Mouse (Mus musculus) hindbrain, embryonic 11.5 days (tissue): Measurements from ENCODE around the gene Crhr1. TPM values are rescaled to one million over a fixed set of nuclear protein-coding genes. Genes with fewer than 3 reads are reported as not detected.

Experiments used
- ATAC-seq: fragments of 200-750 bp; cut with Nextera tagmentation; 2 replicates; pipeline ENCODE4 v1.8.0; 2017; ENCODE audit warnings: mild to moderate bottlenecking, moderate TSS enrichment, moderate library complexity; ENCODE audit not compliant: low FRiP score
- DNase-seq: peaks from one replicate; pipeline ENCODE4 v3.0.0-alpha.2; 2015; ENCODE audit warnings: low spot score
- H3K27ac ChIP-seq: fragments of 300-500 bp; sonication (generic); 2 replicates; pipeline ENCODE4 v1.5.1; 2014; ENCODE audit warnings: mild to moderate bottlenecking, low read depth, low read length
- H3K27me3 ChIP-seq: fragments of 300-500 bp; sonication (generic); 2 replicates; pipeline ENCODE4 v1.6.1; 2014; ENCODE audit warnings: mild to moderate bottlenecking, low read length, moderate library complexity, mixed read lengths; ENCODE audit not compliant: control insufficient read depth, insufficient read depth
- H3K36me3 ChIP-seq: fragments of 300-500 bp; sonication (generic); 2 replicates; pipeline ENCODE4 v1.6.1; 2014; ENCODE audit warnings: mild to moderate bottlenecking, low read length, moderate library complexity, mixed read lengths; ENCODE audit not compliant: control insufficient read depth, insufficient read depth
- H3K4me1 ChIP-seq: fragments of 300-500 bp; sonication (generic); replicated peaks from 2 replicates; pipeline ENCODE4 v1.6.1; 2014; ENCODE audit warnings: low read length, mixed read lengths; ENCODE audit not compliant: control insufficient read depth, insufficient read depth
- H3K4me2 ChIP-seq: fragments of 300-500 bp; sonication (generic); replicated peaks from 2 replicates; pipeline ENCODE4 v1.6.1; 2014; ENCODE audit warnings: mild to moderate bottlenecking, low read depth, low read length
- H3K4me3 ChIP-seq: fragments of 300-500 bp; sonication (generic); 2 replicates; pipeline ENCODE4 v1.5.1; 2014; ENCODE audit warnings: low read depth, low read length
- H3K9ac ChIP-seq: fragments of 300-500 bp; sonication (generic); 2 replicates; pipeline ENCODE4 v1.6.1; 2014; ENCODE audit warnings: low read depth, low read length
- H3K9me3 ChIP-seq: fragments of 300-500 bp; sonication (generic); 2 replicates; pipeline ENCODE4 v1.6.1; 2016; ENCODE audit warnings: low read length; ENCODE audit not compliant: control insufficient read depth
- WGBS: fragments of 180-500 bp; shearing (Covaris S2); extraction: QIAGEN DNeasy Blood & Tissue Kit; methylation state at CpG from one replicate; pipeline ENCODE4 v1.1.7; 2014; 5-methylcytosine and 5-hydroxymethylcytosine counted together
- polyA plus RNA-seq: library from polyadenylated mRNA; unstranded; fragments of >200 nt; fragmentation: Nextera tagmentation; extraction: Ambion mirVana; gene quantifications from 2 replicates; pipeline ENCODE4 v1.2.1, GENCODE M21; 2014

Gene Crhr1
- polyA plus RNA-seq, 1 experiment from 2014 or later: 1.1 TPM

DNA sequence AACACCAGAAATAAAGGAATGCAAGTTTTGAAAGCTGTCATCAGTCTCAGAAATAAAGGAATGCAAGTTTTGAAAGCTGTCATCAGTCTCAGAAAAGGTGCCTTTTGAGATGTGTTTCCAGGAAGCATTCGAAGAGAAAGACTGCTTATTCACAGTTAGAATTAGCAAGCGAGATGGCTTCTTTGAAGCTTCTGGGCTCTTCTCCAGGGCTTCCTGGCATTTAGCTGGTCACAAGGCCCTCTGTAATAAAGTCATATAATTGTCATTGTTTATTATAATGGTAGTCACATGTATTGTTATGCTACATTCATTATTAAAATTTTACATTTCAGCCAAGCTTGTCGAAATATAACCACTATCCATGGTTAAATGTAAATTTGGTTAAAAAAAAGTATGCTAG is 85.4 kb downstream of the Crhr1 start:
- WGBS: 87% methylated on average over 3 of the region's 3 CpGs
- Histone ChIP-seq H3K4me2 (no peak overlapping the region), H3K4me1 (no peaks in the 10 kb centered on the region), H3K36me3 (no peaks in the 10 kb centered on the region), H3K27ac (no peak overlapping the region), H3K4me3 (no peak overlapping the region), H3K9ac (no peak overlapping the region), H3K9me3 (no peaks in the 10 kb centered on the region), H3K27me3 (no peaks in the 10 kb centered on the region)
- ATAC-seq (no peak), DNase-seq (no peak)

DNA sequence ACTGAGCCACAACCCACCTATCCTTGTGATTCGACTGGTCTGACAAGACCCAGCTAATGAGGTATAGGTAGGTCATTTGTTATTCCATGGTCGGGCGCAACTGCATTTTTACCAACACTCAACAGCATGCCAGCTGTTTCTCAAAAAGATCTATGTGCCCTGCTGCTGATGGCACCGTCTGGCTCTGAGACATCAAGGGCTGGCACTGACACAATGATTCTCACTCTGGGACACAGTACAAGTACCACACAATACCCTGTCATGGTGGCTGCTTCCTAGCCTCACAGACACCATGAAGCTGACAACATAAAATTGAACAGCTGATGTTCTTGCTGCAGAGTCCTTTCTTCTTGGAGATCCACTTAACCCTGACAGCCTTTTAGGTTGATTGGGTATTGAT is 87.6 kb downstream of the Crhr1 start:
- H3K4me1 ChIP-seq: no peaks in the 10 kb centered on the region
- no peaks in the 10 kb centered on the region for H3K9me3 ChIP-seq
- no peak overlapping the region for H3K4me2 ChIP-seq
- WGBS: 88% methylated on average over 4 of the region's 4 CpGs
- no peak overlapping the region for H3K4me3 ChIP-seq
- H3K9ac ChIP-seq: no peak overlapping the region
- ATAC-seq (no peak), DNase-seq (no peak)
- H3K27ac ChIP-seq: no peak overlapping the region
- H3K27me3 ChIP-seq: no peaks in the 10 kb centered on the region
- H3K36me3 ChIP-seq: no peaks in the 10 kb centered on the region

GRCm38 (mm10) chr11:104221751-104222150 is 89.1 kb downstream of the Crhr1 start:
- Histone ChIP-seq H3K36me3 (no peaks in the 10 kb centered on the region), H3K4me2 (no peak overlapping the region), H3K4me1 (no peaks in the 10 kb centered on the region), H3K9ac (no peak overlapping the region), H3K27me3 (no peaks in the 10 kb centered on the region), H3K27ac (no peak overlapping the region), H3K4me3 (no peak overlapping the region), H3K9me3 (no peaks in the 10 kb centered on the region)
- 81% methylated on average over 5 of the region's 5 CpGs for WGBS
- DNase-seq: no peak
- no peak for ATAC-seq

DNA sequence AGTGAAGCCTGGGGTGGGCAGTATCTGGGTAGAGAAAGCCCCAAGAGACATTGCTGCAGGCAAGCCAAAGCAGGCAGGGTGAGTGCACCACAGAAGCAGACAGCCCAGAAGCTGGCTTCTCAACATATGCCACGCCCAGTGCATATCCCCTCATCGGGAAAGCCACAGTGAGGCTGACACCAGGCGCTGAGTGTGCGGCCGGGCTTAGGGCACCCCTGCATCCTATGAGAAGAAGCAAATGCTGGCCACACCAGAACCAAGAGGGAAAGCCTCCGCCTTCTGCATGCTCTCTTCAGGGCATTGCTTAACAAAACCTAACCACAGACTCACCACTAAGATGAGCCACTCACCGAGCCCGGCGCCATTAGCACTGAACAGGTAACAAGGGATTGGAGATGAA is 90.6 kb downstream of the Crhr1 start:
- H3K27ac ChIP-seq: no peak overlapping the region
- WGBS: 92% methylated on average over 9 of the region's 9 CpGs

More for the DNA sequence above, 90.6 kb downstream of the Crhr1 start:
- no peaks in the 10 kb centered on the region for H3K4me1 ChIP-seq
- no peak overlapping the region for H3K4me3 ChIP-seq
- H3K4me2 ChIP-seq: no peak overlapping the region
- ATAC-seq (no peak), DNase-seq (no peak)
- H3K9ac ChIP-seq: no peak overlapping the region
- no peaks in the 10 kb centered on the region for H3K36me3 ChIP-seq
- H3K27me3 ChIP-seq: no peaks in the 10 kb centered on the region
- no peaks in the 10 kb centered on the region for H3K9me3 ChIP-seq

Other genes starting within 250 kb of the Crhr1 start
- 55.0 and 59.7 TPM in 2 replicates for gene Nsf, start 178.8 kb upstream of the Crhr1 start, polyA plus RNA-seq
- 143 and 145 TPM in 2 replicates for gene Arf2, start 166.1 kb upstream of the Crhr1 start, polyA plus RNA-seq
- gene Sppl2c, start 53.5 kb downstream of the Crhr1 start, polyA plus RNA-seq: not detected in 2 replicates
- gene Mapt, start 98.5 kb downstream of the Crhr1 start, polyA plus RNA-seq: 91.9 and 94.9 TPM in 2 replicates